Mouse (Mus musculus) forebrain, embryonic 13.5 days (tissue): Measurements from ENCODE around the gene Slc35b4. TPM values are rescaled to one million over a fixed set of nuclear protein-coding genes. Genes with fewer than 3 reads are reported as not detected.

ENCODE experiments used
- ATAC-seq: fragments of 200-750 bp; cut with Nextera tagmentation; 2 replicates; pipeline ENCODE4 v1.8.0; 2017
- H3K27ac ChIP-seq: fragments of 300-500 bp; sonication (generic); 2 replicates; pipeline ENCODE4 v1.5.1; 2015; ENCODE audit warnings: inconsistent platforms, mild to moderate bottlenecking, moderate library complexity
- H3K27me3 ChIP-seq: fragments of 300-500 bp; sonication (generic); 2 replicates; pipeline ENCODE4 v1.6.1; 2015; ENCODE audit warnings: mild to moderate bottlenecking, inconsistent platforms
- H3K36me3 ChIP-seq: fragments of 300-500 bp; sonication (generic); 2 replicates; pipeline ENCODE4 v1.6.1; 2015; ENCODE audit warnings: mild to moderate bottlenecking, inconsistent platforms; ENCODE audit not compliant: poor library complexity, severe bottlenecking
- H3K4me1 ChIP-seq: fragments of 300-500 bp; sonication (generic); 2 replicates; pipeline ENCODE4 v1.6.1; 2015; ENCODE audit warnings: inconsistent platforms
- H3K4me2 ChIP-seq: fragments of 300-500 bp; sonication (generic); 2 replicates; pipeline ENCODE4 v1.6.1; 2015; ENCODE audit warnings: inconsistent platforms, mild to moderate bottlenecking, moderate library complexity
- H3K4me3 ChIP-seq: fragments of 300-500 bp; sonication (generic); 2 replicates; pipeline ENCODE4 v1.5.1; 2015; ENCODE audit warnings: mild to moderate bottlenecking, inconsistent platforms
- H3K9ac ChIP-seq: fragments of 300-500 bp; sonication (generic); 2 replicates; pipeline ENCODE4 v1.6.1; 2015; ENCODE audit warnings: mild to moderate bottlenecking, inconsistent platforms
- H3K9me3 ChIP-seq: fragments of 300-500 bp; sonication (generic); replicated peaks from 2 replicates; pipeline ENCODE4 v1.6.1; 2016; ENCODE audit warnings: inconsistent platforms
- WGBS: fragments of 180-500 bp; shearing (Covaris S2); methylation state at CpG from one replicate; pipeline ENCODE4 v1.1.7; 2015; 5-methylcytosine and 5-hydroxymethylcytosine counted together
- polyA plus RNA-seq: library from polyadenylated mRNA; unstranded; fragments of >200 nt; fragmentation: Nextera tagmentation; extraction: Ambion mirVana; gene quantifications from 2 replicates; pipeline ENCODE4 v1.2.1, GENCODE M21; 2015

Gene Slc35b4
- polyA plus RNA-seq, 1 experiment from 2014 or later, result 37.9 TPM

GRCm38 (mm10) chr6:34162607-34163006, 14.3 kb downstream of the Slc35b4 start:
- H3K27me3 ChIP-seq, result no peaks in the 10 kb centered on the region
- H3K27ac ChIP-seq, result no peak overlapping the region
- H3K9me3 ChIP-seq, result no peaks in the 10 kb centered on the region
- H3K9ac ChIP-seq, result no peak overlapping the region
- WGBS, result 78% methylated on average over 2 of the region's 2 CpGs
- no peak for ATAC-seq
- peaks cover 93% of the 10 kb centered on the region for H3K36me3 ChIP-seq
- H3K4me2 ChIP-seq, result no peak overlapping the region
- no peaks in the 10 kb centered on the region for H3K4me1 ChIP-seq
- H3K4me3 ChIP-seq, result no peak overlapping the region

DNA sequence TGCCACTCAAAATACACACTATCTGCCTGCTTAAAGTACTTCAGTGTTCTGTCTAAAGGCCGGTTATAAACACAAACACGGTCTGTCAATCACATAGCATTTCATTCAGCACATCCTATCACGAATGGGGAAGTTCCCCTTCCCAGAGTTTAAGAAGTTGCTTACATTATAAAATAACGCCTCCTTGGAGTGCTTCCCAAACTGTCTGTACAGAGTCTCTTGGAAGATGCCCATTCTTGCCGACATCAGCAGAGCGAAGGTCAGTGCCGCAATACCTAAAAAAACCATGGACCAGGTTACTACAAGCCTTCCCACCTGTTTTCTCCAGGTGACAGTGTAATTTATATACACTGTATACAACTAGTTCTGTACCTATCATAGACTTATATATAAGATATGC, 15.4 kb downstream of the Slc35b4 start:
- 92% methylated on average over 7 of the region's 7 CpGs for WGBS
- Histone ChIP-seq H3K4me1 (peaks cover 6% of the 10 kb centered on the region; the same call in 1 of the 2 replicates), H3K27me3 (no peaks in the 10 kb centered on the region), H3K27ac (no peak overlapping the region), H3K4me3 (no peak overlapping the region), H3K9ac (no peak overlapping the region), H3K9me3 (no peaks in the 10 kb centered on the region), H3K4me2 (no peak overlapping the region), H3K36me3 (peaks cover 91% of the 10 kb centered on the region)
- ATAC-seq, result no peak

DNA sequence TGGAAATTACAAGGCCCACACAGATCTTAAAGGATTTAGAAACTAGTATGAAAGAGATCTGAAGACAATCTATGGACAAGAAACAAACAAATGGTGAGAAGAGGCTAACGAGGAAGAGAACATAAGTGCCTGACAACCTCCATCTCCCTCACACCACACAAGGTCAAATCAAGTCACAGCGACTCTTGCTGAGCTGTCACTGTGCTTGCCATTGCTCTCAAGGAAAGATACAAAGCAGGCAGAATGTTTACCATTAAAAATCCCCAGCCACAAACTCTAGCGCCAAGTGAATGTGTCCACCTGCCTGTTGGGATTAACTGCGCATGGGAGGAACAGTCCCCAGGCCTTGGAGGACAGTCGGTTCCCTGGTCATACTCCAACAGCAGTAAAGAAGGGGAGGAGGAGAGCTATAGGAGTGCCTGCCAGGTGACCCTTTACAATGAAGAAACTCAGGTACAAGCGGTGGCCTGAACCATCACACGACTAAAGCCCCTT, 16.0 kb downstream of the Slc35b4 start:
- Histone ChIP-seq H3K36me3 (peaks cover 85% of the 10 kb centered on the region), H3K9ac (no peak overlapping the region), H3K9me3 (no peaks in the 10 kb centered on the region), H3K4me2 (no peak overlapping the region), H3K27me3 (no peaks in the 10 kb centered on the region), H3K4me1 (peaks cover 6% of the 10 kb centered on the region; the same call in 1 of the 2 replicates), H3K27ac (no peak overlapping the region), H3K4me3 (no peak overlapping the region)
- ATAC-seq, result no peak
- 96% methylated on average over 7 of the region's 7 CpGs for WGBS

DNA sequence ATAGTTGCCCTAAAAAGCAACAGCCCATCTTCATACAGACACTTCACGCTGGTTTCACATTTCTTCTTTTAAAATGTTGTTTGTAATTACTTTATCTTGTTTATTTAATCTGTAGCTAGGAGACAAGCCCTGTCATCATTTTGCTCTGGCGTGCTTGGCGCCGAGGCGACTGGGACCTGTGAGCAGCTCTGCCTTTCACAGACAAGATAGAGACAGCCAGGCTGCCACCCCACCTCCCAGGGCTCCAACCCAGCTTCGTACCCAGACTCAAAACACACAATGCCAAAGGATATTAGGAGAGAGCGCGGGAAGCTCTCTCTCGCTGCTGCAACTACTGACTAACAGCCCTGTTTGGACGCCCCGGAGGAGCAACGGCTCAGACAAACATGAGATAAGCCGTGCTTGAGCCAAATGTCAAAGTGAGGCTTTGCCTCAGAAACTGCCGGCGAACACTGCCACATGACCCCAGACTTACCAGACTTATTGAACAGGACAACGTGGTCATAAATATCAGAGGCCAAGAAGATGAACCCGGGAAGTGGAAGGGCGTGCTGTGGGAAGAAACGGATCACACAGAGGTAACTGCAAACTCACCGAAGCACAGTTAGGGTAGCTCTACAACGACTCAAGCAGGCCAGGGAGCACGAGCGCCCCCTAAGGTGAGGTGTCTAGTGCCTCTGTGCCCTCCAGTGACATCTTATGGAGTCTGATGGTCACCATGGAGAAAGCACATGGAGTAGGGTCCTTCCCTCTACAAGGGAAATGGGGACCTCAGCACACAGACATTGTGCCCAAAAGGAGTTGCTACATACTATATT, 16.7 kb downstream of the Slc35b4 start:
- 92% methylated on average over 23 of the region's 23 CpGs for WGBS
- Histone ChIP-seq H3K9ac (no peak overlapping the region), H3K4me3 (no peak overlapping the region), H3K27me3 (no peaks in the 10 kb centered on the region), H3K36me3 (peaks cover 78% of the 10 kb centered on the region), H3K4me1 (peaks cover 6% of the 10 kb centered on the region), H3K9me3 (no peaks in the 10 kb centered on the region), H3K27ac (no peak overlapping the region), H3K4me2 (no peak overlapping the region)
- ATAC-seq, result no peak

- Histone ChIP-seq H3K9ac (no peak overlapping the region), H3K27me3 (no peaks in the 10 kb centered on the region), H3K9me3 (no peaks in the 10 kb centered on the region), H3K4me2 (no peak overlapping the region), H3K36me3 (peaks cover 54% of the 10 kb centered on the region), H3K4me1 (peaks cover 35% of the 10 kb centered on the region), H3K27ac (peak overlapping the region; percentile 38), H3K4me3 (no peak overlapping the region)
- ATAC-seq, result no peak
- 74% methylated on average over 14 of the region's 14 CpGs for WGBS
Measured at GRCm38 (mm10) chr6:34156841-34157748, 19.8 kb downstream of the Slc35b4 start.

DNA sequence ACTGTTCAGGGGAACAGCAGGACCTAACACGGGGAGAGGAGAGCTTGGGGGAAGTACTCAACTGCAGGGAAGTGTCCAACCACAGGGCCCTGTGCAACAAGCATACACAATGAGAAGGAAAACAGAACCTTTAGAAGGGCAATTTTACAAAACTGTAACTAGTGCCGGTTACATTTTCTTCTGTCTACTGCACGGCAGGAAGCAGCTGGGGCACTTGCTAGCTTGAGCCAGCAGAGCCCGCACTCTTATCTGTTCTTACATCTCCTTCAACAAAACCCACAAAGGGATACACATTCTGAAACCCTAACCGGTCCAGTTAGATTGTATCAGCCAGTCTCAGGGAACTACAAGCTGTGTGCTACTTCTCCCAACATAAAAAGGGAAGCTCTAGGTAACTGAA, 20.9 kb downstream of the Slc35b4 start:
- WGBS, result 75% methylated on average over 5 of the region's 5 CpGs
- Histone ChIP-seq H3K4me1 (peaks cover 35% of the 10 kb centered on the region), H3K9me3 (no peaks in the 10 kb centered on the region), H3K4me2 (no peak overlapping the region), H3K27me3 (no peaks in the 10 kb centered on the region), H3K36me3 (peaks cover 44% of the 10 kb centered on the region), H3K9ac (no peak overlapping the region), H3K27ac (0 out of 2 replicates have a peak overlapping the region, but pooled peaks have one; percentile 3), H3K4me3 (no peak overlapping the region)
- ATAC-seq, result no peak

- Histone ChIP-seq H3K4me1 (peaks cover 35% of the 10 kb centered on the region), H3K27me3 (no peaks in the 10 kb centered on the region), H3K36me3 (peaks cover 36% of the 10 kb centered on the region), H3K9ac (no peak overlapping the region), H3K4me2 (no peak overlapping the region), H3K27ac (peak overlapping the region; percentile 92), H3K4me3 (no peak overlapping the region), H3K9me3 (no peaks in the 10 kb centered on the region)
- no peak for ATAC-seq
- WGBS, result 94% methylated on average over 15 of the region's 15 CpGs
Measured at GRCm38 (mm10) chr6:34155137-34155804, 21.6 kb downstream of the Slc35b4 start.

DNA sequence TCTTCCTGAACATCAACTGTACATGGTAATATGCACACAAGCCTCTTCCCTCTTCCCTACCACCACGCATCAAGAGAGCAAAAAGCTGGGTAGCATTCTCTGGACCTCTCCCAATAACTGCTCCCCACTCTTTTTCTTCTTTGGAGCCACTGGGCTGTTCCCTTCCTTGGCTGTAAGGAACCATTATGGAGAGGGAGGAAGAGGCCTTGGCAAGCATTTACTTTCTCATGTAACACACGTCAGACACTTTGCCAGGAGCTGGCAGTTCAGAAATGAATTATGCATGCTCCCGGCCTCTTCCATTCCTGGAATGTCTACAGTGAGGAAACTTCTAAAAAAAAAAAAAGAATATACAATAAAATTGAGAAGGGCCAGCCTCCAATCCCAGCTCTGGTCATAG, 22.7 kb downstream of the Slc35b4 start:
- Histone ChIP-seq H3K4me1 (peaks cover 37% of the 10 kb centered on the region), H3K9me3 (no peaks in the 10 kb centered on the region), H3K4me3 (no peak overlapping the region), H3K36me3 (peaks cover 25% of the 10 kb centered on the region), H3K27me3 (no peaks in the 10 kb centered on the region), H3K27ac (peak overlapping the region; percentile 92), H3K9ac (peak overlapping the region; percentile 41), H3K4me2 (peak overlapping the region; percentile 38)
- ATAC-seq, result peak; percentile 77
- WGBS, result 21% methylated on average over 3 of the region's 3 CpGs

DNA sequence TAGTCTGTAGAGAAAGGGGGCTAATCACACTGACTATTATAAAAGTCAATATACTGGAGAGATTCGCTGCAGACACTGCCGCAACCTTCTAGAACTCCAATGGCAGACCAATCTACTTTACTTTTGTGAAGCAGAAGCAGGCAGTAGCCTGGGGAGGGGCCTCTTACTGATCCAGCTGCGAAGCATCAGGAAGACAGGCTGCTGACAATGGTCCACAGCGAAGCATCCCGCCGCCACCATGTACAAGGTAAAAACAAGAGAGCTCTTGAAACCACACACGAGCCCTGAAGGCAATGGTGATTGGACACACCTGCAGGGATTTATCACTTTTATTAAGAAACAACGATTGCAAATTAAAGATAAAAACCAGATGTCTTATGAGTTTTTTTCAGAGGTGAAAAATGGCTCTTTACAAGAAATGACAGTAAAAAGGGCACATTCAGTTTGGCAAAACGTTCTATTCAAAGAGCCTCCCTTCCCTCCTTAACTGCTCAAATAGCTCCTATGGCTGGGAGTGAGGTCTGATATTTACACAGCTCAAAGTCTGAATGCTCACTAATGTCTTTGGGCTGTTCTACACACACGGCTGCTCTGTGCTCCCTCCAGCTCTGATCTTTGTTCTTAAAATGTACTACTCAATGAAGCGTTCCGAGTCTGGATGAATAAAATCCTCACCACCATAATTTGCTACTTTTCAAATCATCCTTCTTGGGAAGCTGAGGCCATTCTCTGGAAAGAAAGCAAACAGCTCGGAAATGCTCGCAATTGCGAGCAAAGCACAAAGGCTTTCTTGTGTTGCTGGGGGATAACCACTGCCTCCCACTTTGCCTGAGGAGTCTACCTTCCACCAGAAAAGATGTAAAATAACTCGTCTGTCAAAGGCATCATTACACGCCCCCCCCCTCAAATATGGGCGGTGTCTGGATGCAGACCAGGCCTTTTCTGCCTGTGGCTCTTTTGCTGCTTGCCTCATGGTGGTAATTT, 23.6 kb downstream of the Slc35b4 start:
- H3K4me1 ChIP-seq, result peaks cover 44% of the 10 kb centered on the region

GRCm38 (mm10) chr6:34149821-34150220, 27.1 kb downstream of the Slc35b4 start:
- peak overlapping the region; percentile 48; the same call in 1 of the 2 replicates for H3K27ac ChIP-seq
- H3K9me3 ChIP-seq, result no peaks in the 10 kb centered on the region
- no peak overlapping the region for H3K4me3 ChIP-seq
- no peaks in the 10 kb centered on the region for H3K36me3 ChIP-seq
- WGBS, result 94% methylated on average over 1 of the region's 1 CpGs
- H3K9ac ChIP-seq, result no peak overlapping the region
- ATAC-seq, result no peak
- H3K4me2 ChIP-seq, result no peak overlapping the region
- H3K27me3 ChIP-seq, result no peaks in the 10 kb centered on the region
- peaks cover 36% of the 10 kb centered on the region for H3K4me1 ChIP-seq

More for the DNA sequence above, 23.6 kb downstream of the Slc35b4 start:
- Histone ChIP-seq H3K9me3 (no peaks in the 10 kb centered on the region), H3K4me3 (no peak overlapping the region), H3K27me3 (no peaks in the 10 kb centered on the region), H3K4me2 (peak overlapping the region; percentile 38), H3K27ac (peak overlapping the region; percentile 92), H3K36me3 (peaks cover 17% of the 10 kb centered on the region), H3K9ac (peak overlapping the region; percentile 41)
- WGBS, result 37% methylated on average over 18 of the region's 18 CpGs
- ATAC-seq, result peak; percentile 72

- 83% methylated on average over 9 of the region's 9 CpGs for WGBS
- no peak; the same call in 1 of the 2 replicates for ATAC-seq
- Histone ChIP-seq H3K27ac (peak overlapping the region; percentile 48; the same call in 1 of the 2 replicates), H3K4me1 (peaks cover 28% of the 10 kb centered on the region), H3K4me2 (no peak overlapping the region), H3K9me3 (no peaks in the 10 kb centered on the region), H3K4me3 (no peak overlapping the region), H3K9ac (no peak overlapping the region), H3K36me3 (no peaks in the 10 kb centered on the region), H3K27me3 (no peaks in the 10 kb centered on the region)
Measured at GRCm38 (mm10) chr6:34149066-34149465, 27.8 kb downstream of the Slc35b4 start.
